Mouse (Mus musculus) limb, embryonic 14.5 days (tissue): ENCODE measurements at regions not wholly inside any gene's neighbourhood (a gene's known extent, or its start where the extent isn't known, plus 50 kb on each side); places are given as distances from the start of the nearest gene placed in this dataset.

Experiments
- ATAC-seq: fragments of 200-750 bp; cut with Nextera tagmentation; 2 replicates; pipeline ENCODE4 v1.8.0; 2017; ENCODE audit warnings: low read depth, moderate number of reproducible peaks, moderate TSS enrichment; ENCODE audit not compliant: low FRiP score
- DNase-seq: peaks from one replicate; pipeline ENCODE4 v3.0.0-alpha.2; 2015; ENCODE audit warnings: low spot score
- H3K27ac ChIP-seq: fragments of 300-500 bp; sonication (generic); replicated peaks from 2 replicates; pipeline ENCODE4 v1.5.1; 2014; ENCODE audit warnings: low read depth, mild to moderate bottlenecking, low read length, moderate library complexity, mixed read lengths
- H3K27me3 ChIP-seq: fragments of 300-500 bp; sonication (generic); 2 replicates; pipeline ENCODE4 v1.6.1; 2014; ENCODE audit warnings: low read length, mixed read lengths; ENCODE audit not compliant: control insufficient read depth, insufficient read depth
- H3K36me3 ChIP-seq: fragments of 300-500 bp; sonication (generic); 2 replicates; pipeline ENCODE4 v1.6.1; 2014; ENCODE audit warnings: mild to moderate bottlenecking, low read length, moderate library complexity, mixed read lengths; ENCODE audit not compliant: control insufficient read depth, insufficient read depth
- H3K4me1 ChIP-seq: fragments of 300-500 bp; sonication (generic); 2 replicates; pipeline ENCODE4 v1.6.1; 2014; ENCODE audit warnings: antibody characterized with exemption, low read length, mixed read lengths; ENCODE audit not compliant: control insufficient read depth, insufficient read depth
- H3K4me2 ChIP-seq: fragments of 300-500 bp; sonication (generic); replicated peaks from 2 replicates; pipeline ENCODE4 v1.6.1; 2014; ENCODE audit warnings: low read depth, mild to moderate bottlenecking, low read length, moderate library complexity; ENCODE audit not compliant: severe bottlenecking
- H3K4me3 ChIP-seq: fragments of 300-500 bp; sonication (generic); replicated peaks from 2 replicates; pipeline ENCODE4 v1.5.1; 2014; ENCODE audit warnings: low read length
- H3K9ac ChIP-seq: fragments of 300-500 bp; sonication (generic); 2 replicates; pipeline ENCODE4 v1.6.1; 2014; ENCODE audit warnings: mild to moderate bottlenecking, low read depth, low read length, moderate library complexity; ENCODE audit not compliant: severe bottlenecking
- H3K9me3 ChIP-seq: fragments of 300-500 bp; sonication (generic); 2 replicates; pipeline ENCODE4 v1.6.1; 2016; ENCODE audit warnings: low read length; ENCODE audit not compliant: control insufficient read depth
- POLR2A ChIP-seq: fragments of 200-500 bp; IDR thresholded peaks from 2 replicates; pipeline ENCODE4 v1.8.0; 2012; ENCODE audit warnings: inconsistent platforms, mild to moderate bottlenecking, moderate library complexity, borderline replicate concordance; ENCODE audit not compliant: insufficient read depth, insufficient read length; ENCODE audit errors: extremely low read depth
- WGBS: fragments of 180-500 bp; shearing (Covaris S2); extraction: QIAGEN DNeasy Blood & Tissue Kit; methylation state at CpG from one replicate; pipeline ENCODE4 v1.1.7; 2014; 5-methylcytosine and 5-hydroxymethylcytosine counted together

- ATAC-seq = no peak
- no peak for TF ChIP-seq POLR2A
- Histone ChIP-seq H3K27me3 (no peaks in the 10 kb centered on the region), H3K4me1 (no peaks in the 10 kb centered on the region), H3K9me3 (no peaks in the 10 kb centered on the region), H3K9ac (no peak overlapping the region), H3K4me2 (no peak overlapping the region), H3K27ac (no peak overlapping the region), H3K4me3 (no peak overlapping the region), H3K36me3 (no peaks in the 10 kb centered on the region)
- WGBS = 59% methylated on average over 4 of the region's 4 CpGs
- DNase-seq = no peak
These were observed 93.2 kb upstream of the Cpeb4 start for GRCm38 (mm10) chr11:31778766-31779165.

- H3K4me3 ChIP-seq = no peak overlapping the region
- H3K4me1 ChIP-seq = no peaks in the 10 kb centered on the region
- no peaks in the 10 kb centered on the region for H3K36me3 ChIP-seq
- no peak overlapping the region for H3K4me2 ChIP-seq
- 86% methylated on average over 2 of the region's 2 CpGs for WGBS
- no peak overlapping the region for H3K27ac ChIP-seq
- H3K9me3 ChIP-seq = no peaks in the 10 kb centered on the region
- ATAC-seq = no peak
- no peaks in the 10 kb centered on the region for H3K27me3 ChIP-seq
- TF ChIP-seq POLR2A = no peak
- no peak for DNase-seq
- no peak overlapping the region for H3K9ac ChIP-seq
These were observed 92.7 kb upstream of the Cpeb4 start for GRCm38 (mm10) chr11:31779267-31779666.

- Histone ChIP-seq H3K4me3 (no peak overlapping the region), H3K4me1 (no peaks in the 10 kb centered on the region), H3K4me2 (no peak overlapping the region), H3K36me3 (no peaks in the 10 kb centered on the region), H3K27me3 (no peaks in the 10 kb centered on the region), H3K9me3 (no peaks in the 10 kb centered on the region), H3K9ac (no peak overlapping the region), H3K27ac (no peak overlapping the region)
- WGBS = 84% methylated on average over 6 of the region's 6 CpGs
- no peak for TF ChIP-seq POLR2A
- ATAC-seq (no peak), DNase-seq (no peak)
These were observed 91.0 kb upstream of the Cpeb4 start for GRCm38 (mm10) chr11:31780969-31781368.

- H3K9me3 ChIP-seq = no peaks in the 10 kb centered on the region
- no peak overlapping the region for H3K4me2 ChIP-seq
- no peak overlapping the region for H3K4me3 ChIP-seq
- TF ChIP-seq POLR2A = no peak
- no peak for DNase-seq
- ATAC-seq = no peak
- no peak overlapping the region for H3K27ac ChIP-seq
- H3K27me3 ChIP-seq = no peaks in the 10 kb centered on the region
- no peaks in the 10 kb centered on the region for H3K36me3 ChIP-seq
- no peak overlapping the region for H3K9ac ChIP-seq
- H3K4me1 ChIP-seq = no peaks in the 10 kb centered on the region
- WGBS = 79% methylated on average over 6 of the region's 6 CpGs
These were observed 90.4 kb upstream of the Cpeb4 start for GRCm38 (mm10) chr11:31781605-31782004.

GRCm38 (mm10) chr11:31783506-31784063, 88.4 kb upstream of the Cpeb4 start:
- Histone ChIP-seq H3K27ac (no peak overlapping the region), H3K27me3 (no peaks in the 10 kb centered on the region), H3K4me2 (no peak overlapping the region), H3K9ac (no peak overlapping the region), H3K9me3 (no peaks in the 10 kb centered on the region), H3K4me1 (no peaks in the 10 kb centered on the region), H3K4me3 (no peak overlapping the region), H3K36me3 (no peaks in the 10 kb centered on the region)
- DNase-seq (no peak), ATAC-seq (no peak)
- TF ChIP-seq POLR2A = no peak
- WGBS = 79% methylated on average over 4 of the region's 4 CpGs

- no peaks in the 10 kb centered on the region for H3K36me3 ChIP-seq
- H3K9me3 ChIP-seq = no peaks in the 10 kb centered on the region
- H3K4me1 ChIP-seq = no peaks in the 10 kb centered on the region
- no peak overlapping the region for H3K4me2 ChIP-seq
- no peak overlapping the region for H3K9ac ChIP-seq
- DNase-seq = no peak
- H3K27me3 ChIP-seq = no peaks in the 10 kb centered on the region
- WGBS = 91% methylated on average over 6 of the region's 6 CpGs
- no peak overlapping the region for H3K27ac ChIP-seq
- no peak for ATAC-seq
- no peak overlapping the region for H3K4me3 ChIP-seq
- no peak for TF ChIP-seq POLR2A
These were observed 87.6 kb upstream of the Cpeb4 start for GRCm38 (mm10) chr11:31784332-31784901.
